Mouse (Mus musculus): ENCODE measurements around the gene Uggt2.

DNA sequence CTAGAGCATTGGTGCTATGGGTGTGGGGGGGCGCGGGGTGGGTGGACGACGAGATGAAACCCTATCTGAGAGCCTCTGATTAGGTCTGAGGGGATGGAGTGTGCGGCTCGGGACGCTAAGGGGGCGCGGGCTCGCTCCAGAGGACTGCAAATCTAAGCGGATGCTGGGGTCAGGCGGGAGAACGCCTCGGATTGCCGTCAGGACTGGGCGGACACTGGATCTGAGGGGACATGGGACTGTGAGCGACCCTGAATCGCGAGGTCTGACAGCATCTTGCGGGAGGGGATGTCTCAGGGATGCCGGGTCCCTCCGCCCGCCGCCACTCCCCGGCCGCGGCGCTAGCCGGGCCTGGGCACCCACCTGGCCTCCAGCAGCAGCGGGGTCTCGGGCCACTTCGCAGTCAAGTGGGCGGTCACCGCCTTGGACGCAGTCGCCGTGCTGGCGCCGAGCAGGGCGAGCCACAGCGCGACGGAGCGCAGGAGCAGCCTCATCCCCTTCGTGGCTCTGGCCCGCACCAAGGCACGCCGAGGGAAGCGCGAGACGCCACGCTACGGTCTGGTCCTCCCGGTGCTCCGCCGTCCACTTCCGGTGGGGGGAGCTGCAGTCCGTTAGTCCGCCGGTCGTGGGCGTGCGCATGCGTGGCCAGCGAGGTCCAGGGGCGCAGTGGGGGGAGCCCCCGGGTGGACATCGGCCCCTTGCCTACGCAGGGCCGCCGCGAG is at the start of gene Uggt2:
- TF ChIP-seq POLR2A (IDR thresholded peaks at IDR 0.05; ENCODE audit: extremely low read depth, insufficient read depth, low read length) (no peak), CTCF (IDR thresholded peaks at IDR 0.05; ENCODE audit: low read depth, low read length) (peak; percentile 52)
